Mouse (Mus musculus): Measurements from ENCODE around the gene Spo11.

DNA sequence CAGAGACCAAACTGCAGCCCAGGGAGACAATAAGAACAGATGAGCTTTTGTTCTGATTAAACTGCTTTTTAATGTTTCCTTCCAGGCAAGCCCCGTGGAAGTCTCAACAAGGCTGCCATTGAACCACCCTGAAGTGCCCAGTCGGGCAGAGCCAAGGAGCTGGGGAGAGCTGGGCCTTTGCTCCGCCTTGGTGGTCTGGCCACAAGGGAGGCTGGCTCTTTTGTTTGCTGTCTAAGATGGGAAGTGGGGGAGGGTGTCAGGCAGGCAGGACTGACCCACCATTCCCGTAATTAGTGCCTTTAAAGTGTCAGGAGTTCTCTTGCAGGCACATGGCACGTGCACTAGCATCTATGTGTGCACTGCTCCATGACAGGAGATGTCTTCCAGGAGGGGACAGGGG lies 18.9 kb upstream of the Spo11 start:
- TF ChIP-seq CTCF (IDR thresholded peaks at IDR 0.05; ENCODE audit: low read depth) = no peak
- TF ChIP-seq EP300 (IDR thresholded peaks at IDR 0.05; ENCODE audit: low read depth) = no peak
